Mouse (Mus musculus) ES-Bruce4 (cell line): Measurements from ENCODE around the gene Zp3.

ENCODE experiments used
- CTCF ChIP-seq: IDR thresholded peaks from one replicate; pipeline ENCODE4 v1.8.1; 2011; ENCODE audit warnings: low read depth, low read length
- EP300 ChIP-seq: IDR thresholded peaks from 2 replicates; pipeline ENCODE4 v1.6.1; 2011; ENCODE audit warnings: low read depth, low read length; ENCODE audit not compliant: insufficient read depth
- POLR2A ChIP-seq: IDR thresholded peaks from one replicate; pipeline ENCODE4 v1.8.1; 2011; ENCODE audit warnings: low read length; ENCODE audit not compliant: insufficient read depth

DNA sequence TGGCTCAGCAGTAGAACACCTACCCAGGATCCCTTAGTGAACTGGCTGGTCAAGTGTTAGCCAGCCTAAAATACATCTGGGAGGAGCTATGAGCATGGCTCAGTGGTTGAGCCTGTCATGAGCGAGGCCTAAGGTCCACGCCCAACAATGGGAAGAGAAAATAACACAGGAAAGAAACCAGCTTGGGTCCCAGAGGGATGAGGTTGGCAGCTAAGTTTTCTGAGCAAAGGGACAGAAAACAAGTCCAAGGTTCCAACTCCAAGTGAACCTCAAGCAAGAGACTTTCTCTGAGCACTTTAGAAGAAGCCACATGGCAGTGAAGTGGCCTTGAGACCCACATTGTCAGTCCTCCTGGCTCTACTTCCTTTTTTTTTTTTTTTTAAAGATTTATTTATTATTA lies 28.2 kb upstream of the Zp3 start:
- TF ChIP-seq EP300, result no peak
- no peak for TF ChIP-seq CTCF
- TF ChIP-seq POLR2A, result no peak
